11 mouse cellular contexts compared by ENCODE assay signal in genomic region chr11:50252166-50252565, GRCm38 (mm10). TPM values are rescaled to one million over a fixed set of nuclear protein-coding genes. Genes with fewer than 3 reads are reported as not detected.
DNase-seq lines count a peak whose midpoint lies in the region; ATAC-seq and TF ChIP-seq lines count a peak whose summit lies in the region.
"Had no signal": no experiment of that assay in that cellular context is flagged by ENCODE, and none has a peak within 500 bp of the region (broad histone marks: within the 10 kb centered on the region; RNA-seq: fewer than 3 reads in every experiment).

No protein-coding gene starts in this region.

- H3K4me1 ChIP-seq in hindbrain, embryonic 10.5 days (replicated peaks): peaks cover 28% of the 10 kb centered on the region
- H3K4me1 ChIP-seq in hindbrain, embryonic 14.5 days (replicated peaks; ENCODE audit: control insufficient read depth, insufficient read depth, low read length): no peaks in the 10 kb centered on the region
- peaks cover 85% of the 10 kb centered on the region for H3K4me1 ChIP-seq in E14TG2a.4 (replicated peaks; ENCODE audit: low read depth, low read length)
- H3K4me1 ChIP-seq in bone marrow macrophage, adult 2 months (ENCODE audit: control insufficient read depth, insufficient read depth, low read length): peaks cover 25% of the 10 kb centered on the region
- H3K4me1 ChIP-seq in kidney, postnatal 0 days (replicated peaks; ENCODE audit: insufficient read depth, low read length): peaks cover 6% of the 10 kb centered on the region; the same call in 1 of the 2 replicates

- no peak overlapping the region for H3K9ac ChIP-seq in hindbrain, embryonic 14.5 days
- H3K9ac ChIP-seq in kidney, postnatal 0 days (ENCODE audit: low read depth, low read length): 0 out of 2 replicates have a peak overlapping the region, but pooled peaks have one; percentile 35

- H3K36me3 ChIP-seq in hindbrain, embryonic 10.5 days: peaks cover 27% of the 10 kb centered on the region
- H3K36me3 ChIP-seq in hindbrain, embryonic 14.5 days (replicated peaks; ENCODE audit: control insufficient read depth, insufficient read depth): peaks cover 14% of the 10 kb centered on the region
- H3K36me3 ChIP-seq in E14TG2a.4 (ENCODE audit: insufficient read depth, low read length): peaks cover 21% of the 10 kb centered on the region
- peaks cover 13% of the 10 kb centered on the region for H3K36me3 ChIP-seq in kidney, postnatal 0 days (ENCODE audit: insufficient read depth, low read length)

- H3K4me2 ChIP-seq in hindbrain, embryonic 14.5 days (replicated peaks): no peak overlapping the region
- no peak overlapping the region for H3K4me2 ChIP-seq in kidney, postnatal 0 days (ENCODE audit: low read length)

- no peak for TF ChIP-seq CTCF in E14TG2a.4 (conservative IDR thresholded peaks at IDR 0.05; ENCODE audit: low read length)
- TF ChIP-seq CTCF in bone marrow macrophage, adult 2 months (IDR thresholded peaks at IDR 0.05; ENCODE audit: low read depth, low read length): no peak
- TF ChIP-seq CTCF in kidney, postnatal 0 days (IDR thresholded peaks at IDR 0.05; ENCODE audit: low read depth): no peak

- H3K9me3 ChIP-seq in hindbrain, embryonic 10.5 days: no peaks in the 10 kb centered on the region
- no peaks in the 10 kb centered on the region for H3K9me3 ChIP-seq in hindbrain, embryonic 14.5 days (ENCODE audit: control insufficient read depth, low read length)
- no peaks in the 10 kb centered on the region for H3K9me3 ChIP-seq in E14TG2a.4 (ENCODE audit: low read length)
- H3K9me3 ChIP-seq in kidney, postnatal 0 days (replicated peaks; ENCODE audit: low read length): no peaks in the 10 kb centered on the region
- H3K9me3 ChIP-seq: megakaryocyte, embryonic 14.5 days had no signal

- no peak for ATAC-seq in hindbrain, embryonic 14.5 days (ENCODE audit: low FRiP score)
- ATAC-seq in kidney, postnatal 0 days (replicated peaks; ENCODE audit: low FRiP score, low read depth): peak; percentile 45; the same call in 1 of the 2 replicates

- DNase-seq in hindbrain, embryonic 10.5 days (ENCODE audit: low spot score): peak; percentile 47
- DNase-seq in hindbrain, embryonic 14.5 days (ENCODE audit: low spot score): no peak
- peak; percentile 86 for DNase-seq in kidney, postnatal 0 days (ENCODE audit: low spot score)
- no peak for DNase-seq in frontal cortex, postnatal 25 days (ENCODE audit: low spot score in 2 of 2)
- DNase-seq in cerebellum, postnatal 25 days: no peak
- DNase-seq in ovary, postnatal 36 days (ENCODE audit: low spot score): no peak
- DNase-seq: cerebellum, adult 9-10 months; gastrocnemius, postnatal 10 days had no signal

- no peaks in the 10 kb centered on the region for H3K27me3 ChIP-seq in hindbrain, embryonic 10.5 days (ENCODE audit: insufficient read depth, poor library complexity, severe bottlenecking)
- H3K27me3 ChIP-seq in hindbrain, embryonic 14.5 days (ENCODE audit: control insufficient read depth, insufficient read depth, low read length): no peaks in the 10 kb centered on the region
- no peaks in the 10 kb centered on the region for H3K27me3 ChIP-seq in E14TG2a.4 (ENCODE audit: insufficient read depth, low read length)
- no peaks in the 10 kb centered on the region for H3K27me3 ChIP-seq in kidney, postnatal 0 days (ENCODE audit: insufficient read depth, low read length)

- H3K4me3 ChIP-seq in hindbrain, embryonic 10.5 days: no peak overlapping the region
- H3K4me3 ChIP-seq in hindbrain, embryonic 14.5 days (replicated peaks; ENCODE audit: low read length): no peak overlapping the region
- H3K4me3 ChIP-seq in E14TG2a.4 (replicated peaks; ENCODE audit: low read length): peak overlapping the region; percentile 57; the same call in 1 of the 2 replicates
- no peak overlapping the region for H3K4me3 ChIP-seq in bone marrow macrophage, adult 2 months (ENCODE audit: insufficient read depth, low read length)
- H3K4me3 ChIP-seq in kidney, postnatal 0 days (replicated peaks; ENCODE audit: low read depth, low read length): no peak overlapping the region
- H3K4me3 ChIP-seq: megakaryocyte, embryonic 14.5 days had no signal

- 63% methylated on average over 3 of the region's 3 CpGs for WGBS in hindbrain, embryonic 10.5 days
- 66% methylated on average over 3 of the region's 3 CpGs for WGBS in hindbrain, embryonic 14.5 days
- WGBS in kidney, postnatal 0 days: 42% methylated on average over 3 of the region's 3 CpGs

- H3K27ac ChIP-seq in hindbrain, embryonic 10.5 days: peak overlapping the region; percentile 75
- H3K27ac ChIP-seq in hindbrain, embryonic 14.5 days: no peak overlapping the region
- peak overlapping the region; percentile 5; the same call in 1 of the 2 replicates for H3K27ac ChIP-seq in bone marrow macrophage, adult 2 months (ENCODE audit: insufficient read depth, low read depth, low read length)
- peak overlapping the region; percentile 84 for H3K27ac ChIP-seq in kidney, postnatal 0 days

- no peak for TF ChIP-seq POLR2A in bone marrow macrophage, adult 2 months (IDR thresholded peaks at IDR 0.05; ENCODE audit: borderline replicate concordance, low read depth, low read length)

RNA-seq across cellular contexts. Expression of gene Ltc4s, which starts 13.8 kb away (rescaled TPM):
- 1.4 and 1.8 TPM in 2 replicates for polyA plus RNA-seq in hindbrain, embryonic 10.5 days (2016; fragmentation: Nextera tagmentation; extraction: Ambion mirVana)
- polyA plus RNA-seq in hindbrain, embryonic 14.5 days (2014; fragmentation: Nextera tagmentation; extraction: Ambion mirVana): 1.6 and 4.5 TPM in 2 replicates
- polyA plus RNA-seq in bone marrow macrophage, adult 2 months (2012; ENCODE audit: insufficient read depth, insufficient read length, missing spikeins): 13.1 and 18.1 TPM in 2 replicates
- polyA plus RNA-seq in kidney, postnatal 0 days (2015; fragmentation: Nextera tagmentation; extraction: Ambion mirVana): 8.5 and 9.6 TPM in 2 replicates

RNA-seq across cellular contexts. Expression of gene Maml1, which starts 39.9 kb away (rescaled TPM):
- polyA plus RNA-seq in hindbrain, embryonic 10.5 days (2016; fragmentation: Nextera tagmentation; extraction: Ambion mirVana): 4.7 and 5.9 TPM in 2 replicates
- polyA plus RNA-seq in hindbrain, embryonic 14.5 days (2014; fragmentation: Nextera tagmentation; extraction: Ambion mirVana): 4.4 and 4.6 TPM in 2 replicates
- 13.9 and 16.3 TPM in 2 replicates for polyA plus RNA-seq in bone marrow macrophage, adult 2 months (2012; ENCODE audit: insufficient read depth, insufficient read length, missing spikeins)
- polyA plus RNA-seq in kidney, postnatal 0 days (2015; fragmentation: Nextera tagmentation; extraction: Ambion mirVana): 5.0 and 6.0 TPM in 2 replicates

RNA-seq across cellular contexts. Expression of gene Mgat4b, which starts 41.5 kb away (rescaled TPM):
- 21.5 and 29.9 TPM in 2 replicates for polyA plus RNA-seq in hindbrain, embryonic 10.5 days (2016; fragmentation: Nextera tagmentation; extraction: Ambion mirVana)
- 55.7 and 56.0 TPM in 2 replicates for polyA plus RNA-seq in hindbrain, embryonic 14.5 days (2014; fragmentation: Nextera tagmentation; extraction: Ambion mirVana)
- 54.0 and 58.7 TPM in 2 replicates for polyA plus RNA-seq in bone marrow macrophage, adult 2 months (2012; ENCODE audit: insufficient read depth, insufficient read length, missing spikeins)
- polyA plus RNA-seq in kidney, postnatal 0 days (2015; fragmentation: Nextera tagmentation; extraction: Ambion mirVana): 53.4 and 62.1 TPM in 2 replicates

RNA-seq across cellular contexts. Expression of gene Sqstm1, which starts 41.5 kb away (rescaled TPM):
- polyA plus RNA-seq in hindbrain, embryonic 10.5 days (2016; fragmentation: Nextera tagmentation; extraction: Ambion mirVana): 147 and 210 TPM in 2 replicates
- polyA plus RNA-seq in hindbrain, embryonic 14.5 days (2014; fragmentation: Nextera tagmentation; extraction: Ambion mirVana): 365 and 385 TPM in 2 replicates
- polyA plus RNA-seq in bone marrow macrophage, adult 2 months (2012; ENCODE audit: insufficient read depth, insufficient read length, missing spikeins): 560 and 577 TPM in 2 replicates
- 326 and 333 TPM in 2 replicates for polyA plus RNA-seq in kidney, postnatal 0 days (2015; fragmentation: Nextera tagmentation; extraction: Ambion mirVana)

Comparison
In these comparisons a context has a peak if more than half of its experiments do, and no peak if none do; other contexts are left out.
1. DNase-seq: peak in hindbrain, embryonic 10.5 days (single experiment) and kidney, postnatal 0 days (single experiment); none in hindbrain, embryonic 14.5 days (single experiment), frontal cortex, postnatal 25 days (0 of 2), cerebellum, postnatal 25 days (0 of 2) and ovary, postnatal 36 days (single experiment).